Mouse (Mus musculus) liver, adult 2 months (tissue): ENCODE data around the gene Ppil2.

ENCODE experiments used
- CTCF ChIP-seq: fragments of 200-500 bp; IDR thresholded peaks from 2 replicates; pipeline ENCODE4 v1.5.1; 2011; ENCODE audit warnings: low read depth, low read length, control low read depth
- POLR2A ChIP-seq: fragments of 200-500 bp; IDR thresholded peaks from 2 replicates; pipeline ENCODE4 v1.6.1; 2011; ENCODE audit warnings: low read length, control low read depth; ENCODE audit not compliant: insufficient read depth; ENCODE audit errors: extremely low read depth

GRCm38 (mm10) chr16:17124119-17124870, 13.2 kb upstream of the Ppil2 start:
- no peak for TF ChIP-seq CTCF
- TF ChIP-seq POLR2A, result no peak
